Mouse (Mus musculus): ENCODE results near the gene Wdr70. TPM values are rescaled to one million over a fixed set of nuclear protein-coding genes. Genes with fewer than 3 reads are reported as not detected.

The Wdr70 gene
- polyA plus RNA-seq, 1 experiment: 4.9 TPM

GRCm38 (mm10) chr15:7888617-7889361 lies 210.2 kb downstream of the Wdr70 start:
- H3K4me1 ChIP-seq (ENCODE audit: control insufficient read depth): no peaks in the 10 kb centered on the region
- TF ChIP-seq GATA1 (IDR thresholded peaks at IDR 0.05; ENCODE audit: low read length): no peak
- no peak for TF ChIP-seq TAL1 (IDR thresholded peaks at IDR 0.05; ENCODE audit: low read length)
- H3K4me3 ChIP-seq (replicated peaks): no peak overlapping the region

DNA sequence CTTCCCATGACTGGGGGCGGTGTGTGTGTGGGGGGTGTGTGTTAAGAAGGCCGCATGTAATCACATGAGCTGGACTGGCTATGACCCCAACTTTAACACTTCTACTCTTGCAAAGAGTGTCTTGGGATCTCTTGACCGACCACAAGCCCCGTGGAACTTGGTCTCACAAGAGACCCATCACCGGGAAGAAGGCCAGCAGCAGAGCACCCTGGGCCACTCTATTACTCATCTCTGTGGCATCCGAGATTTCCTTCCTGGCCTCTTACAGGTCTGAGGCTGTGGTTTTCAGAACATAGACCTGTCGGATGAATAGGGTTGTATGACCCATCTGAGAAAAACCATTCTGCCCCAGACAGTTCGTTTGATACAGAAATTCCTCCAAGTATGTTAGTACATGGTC lies 212.4 kb downstream of the Wdr70 start:
- TF ChIP-seq TAL1 (IDR thresholded peaks at IDR 0.05; ENCODE audit: low read length) (no peak), GATA1 (IDR thresholded peaks at IDR 0.05; ENCODE audit: low read length) (no peak)
- Histone ChIP-seq H3K4me3 (replicated peaks) (no peak overlapping the region), H3K27me3 (ENCODE audit: control insufficient read depth) (no peaks in the 10 kb centered on the region), H3K36me3 (ENCODE audit: control insufficient read depth) (peaks cover 18% of the 10 kb centered on the region), H3K4me1 (ENCODE audit: control insufficient read depth) (no peaks in the 10 kb centered on the region), H3K9me3 (ENCODE audit: control insufficient read depth, low read length) (no peaks in the 10 kb centered on the region)

More at GRCm38 (mm10) chr15:7888617-7889361, 210.2 kb downstream of the Wdr70 start:
- no peaks in the 10 kb centered on the region for H3K27me3 ChIP-seq (ENCODE audit: control insufficient read depth)
- H3K9me3 ChIP-seq (ENCODE audit: control insufficient read depth, low read length): no peaks in the 10 kb centered on the region
- H3K36me3 ChIP-seq (ENCODE audit: control insufficient read depth): peaks cover 8% of the 10 kb centered on the region

DNA sequence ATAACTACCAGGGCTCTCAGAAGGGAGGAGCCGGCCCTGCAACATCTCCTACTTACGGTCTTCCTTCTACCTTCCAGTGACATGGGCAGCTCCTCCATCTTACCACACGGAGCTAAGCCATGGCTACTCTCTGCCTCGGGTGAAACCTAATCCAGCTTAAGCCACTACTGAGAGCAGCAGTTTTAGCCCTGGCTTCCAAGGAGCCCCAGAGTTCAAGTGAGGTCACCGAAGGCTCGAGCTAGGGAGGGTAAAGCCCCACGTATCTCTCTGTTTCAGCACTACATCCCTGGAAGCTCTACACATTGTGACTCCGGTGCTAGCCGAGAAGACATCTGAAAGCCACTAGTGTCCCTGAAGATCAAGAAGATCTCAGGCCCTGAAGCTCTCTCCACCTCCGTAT lies 213.9 kb downstream of the Wdr70 start:
- no peaks in the 10 kb centered on the region for H3K4me1 ChIP-seq (ENCODE audit: control insufficient read depth)
- TF ChIP-seq TAL1 (IDR thresholded peaks at IDR 0.05; ENCODE audit: low read length) (no peak), GATA1 (IDR thresholded peaks at IDR 0.05; ENCODE audit: low read length) (no peak)
- H3K4me3 ChIP-seq (replicated peaks): no peak overlapping the region
- no peaks in the 10 kb centered on the region for H3K9me3 ChIP-seq (ENCODE audit: control insufficient read depth, low read length)
- H3K27me3 ChIP-seq (ENCODE audit: control insufficient read depth): no peaks in the 10 kb centered on the region
- peaks cover 23% of the 10 kb centered on the region for H3K36me3 ChIP-seq (ENCODE audit: control insufficient read depth)

- Histone ChIP-seq H3K36me3 (ENCODE audit: control insufficient read depth) (peaks cover 23% of the 10 kb centered on the region), H3K9me3 (ENCODE audit: control insufficient read depth, low read length) (no peaks in the 10 kb centered on the region), H3K4me3 (replicated peaks) (no peak overlapping the region), H3K27me3 (ENCODE audit: control insufficient read depth) (no peaks in the 10 kb centered on the region), H3K4me1 (ENCODE audit: control insufficient read depth) (no peaks in the 10 kb centered on the region)
- TF ChIP-seq TAL1 (IDR thresholded peaks at IDR 0.05; ENCODE audit: low read length): no peak
- no peak for TF ChIP-seq GATA1 (IDR thresholded peaks at IDR 0.05; ENCODE audit: low read length)
These were observed 214.8 kb downstream of the Wdr70 start for GRCm38 (mm10) chr15:7884181-7884580.

GRCm38 (mm10) chr15:7879956-7880355 lies 219.1 kb downstream of the Wdr70 start:
- peaks cover 22% of the 10 kb centered on the region for H3K36me3 ChIP-seq (ENCODE audit: control insufficient read depth)
- no peaks in the 10 kb centered on the region for H3K27me3 ChIP-seq (ENCODE audit: control insufficient read depth)
- TF ChIP-seq GATA1 (IDR thresholded peaks at IDR 0.05; ENCODE audit: low read length) (no peak), TAL1 (IDR thresholded peaks at IDR 0.05; ENCODE audit: low read length) (no peak)
- H3K4me3 ChIP-seq (replicated peaks): no peak overlapping the region
- no peaks in the 10 kb centered on the region for H3K4me1 ChIP-seq (ENCODE audit: control insufficient read depth)
- H3K9me3 ChIP-seq (ENCODE audit: control insufficient read depth, low read length): no peaks in the 10 kb centered on the region

GRCm38 (mm10) chr15:7878861-7879260 lies 220.1 kb downstream of the Wdr70 start:
- Histone ChIP-seq H3K27me3 (ENCODE audit: control insufficient read depth) (no peaks in the 10 kb centered on the region), H3K4me3 (replicated peaks) (no peak overlapping the region), H3K4me1 (ENCODE audit: control insufficient read depth) (no peaks in the 10 kb centered on the region), H3K9me3 (ENCODE audit: control insufficient read depth, low read length) (no peaks in the 10 kb centered on the region), H3K36me3 (ENCODE audit: control insufficient read depth) (peaks cover 18% of the 10 kb centered on the region)
- TF ChIP-seq TAL1 (IDR thresholded peaks at IDR 0.05; ENCODE audit: low read length) (no peak), GATA1 (IDR thresholded peaks at IDR 0.05; ENCODE audit: low read length) (no peak)

GRCm38 (mm10) chr15:7877560-7878467 lies 221.2 kb downstream of the Wdr70 start:
- Histone ChIP-seq H3K4me3 (replicated peaks) (no peak overlapping the region), H3K36me3 (ENCODE audit: control insufficient read depth) (peaks cover 12% of the 10 kb centered on the region), H3K27me3 (ENCODE audit: control insufficient read depth) (no peaks in the 10 kb centered on the region), H3K9me3 (ENCODE audit: control insufficient read depth, low read length) (no peaks in the 10 kb centered on the region), H3K4me1 (ENCODE audit: control insufficient read depth) (no peaks in the 10 kb centered on the region)
- TF ChIP-seq TAL1 (IDR thresholded peaks at IDR 0.05; ENCODE audit: low read length): no peak
- no peak for TF ChIP-seq GATA1 (IDR thresholded peaks at IDR 0.05; ENCODE audit: low read length)

- TF ChIP-seq TAL1 (IDR thresholded peaks at IDR 0.05; ENCODE audit: low read length): no peak
- no peak for TF ChIP-seq GATA1 (IDR thresholded peaks at IDR 0.05; ENCODE audit: low read length)
- no peak overlapping the region for H3K4me3 ChIP-seq (replicated peaks)
- no peaks in the 10 kb centered on the region for H3K9me3 ChIP-seq (ENCODE audit: control insufficient read depth, low read length)
- H3K27me3 ChIP-seq (ENCODE audit: control insufficient read depth): no peaks in the 10 kb centered on the region
- H3K4me1 ChIP-seq (ENCODE audit: control insufficient read depth): no peaks in the 10 kb centered on the region
- H3K36me3 ChIP-seq (ENCODE audit: control insufficient read depth): peaks cover 6% of the 10 kb centered on the region
These were observed 223.1 kb downstream of the Wdr70 start for GRCm38 (mm10) chr15:7875879-7876278.

DNA sequence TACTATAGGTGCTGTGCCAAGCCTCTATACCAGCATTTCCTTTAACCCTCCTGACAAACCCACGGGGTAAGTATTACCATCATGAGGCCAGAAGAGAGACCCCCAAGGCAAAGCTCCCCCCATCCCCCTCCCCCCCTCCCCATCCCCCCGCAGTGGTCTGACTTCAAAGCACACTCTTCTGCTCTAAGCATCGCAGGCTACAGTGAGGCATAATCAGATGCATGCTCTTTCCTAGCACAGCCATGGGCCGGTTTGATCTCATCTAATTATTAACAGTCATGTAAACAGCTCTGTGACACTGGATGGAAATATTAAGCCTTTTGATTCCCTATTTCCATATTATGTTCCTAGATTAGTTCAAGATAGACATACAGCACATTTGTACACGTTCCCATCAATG lies 226.5 kb downstream of the Wdr70 start:
- no peaks in the 10 kb centered on the region for H3K9me3 ChIP-seq (ENCODE audit: control insufficient read depth, low read length)
- no peak overlapping the region for H3K4me3 ChIP-seq (replicated peaks)
- TF ChIP-seq TAL1 (IDR thresholded peaks at IDR 0.05; ENCODE audit: low read length) (no peak), GATA1 (IDR thresholded peaks at IDR 0.05; ENCODE audit: low read length) (no peak)
- no peaks in the 10 kb centered on the region for H3K27me3 ChIP-seq (ENCODE audit: control insufficient read depth)
- no peaks in the 10 kb centered on the region for H3K36me3 ChIP-seq (ENCODE audit: control insufficient read depth)
- no peaks in the 10 kb centered on the region for H3K4me1 ChIP-seq (ENCODE audit: control insufficient read depth)

Data from erythroblast, embryonic 14.5 days (primary cell).